ENCODE assay signal across 8 mouse cellular contexts in the genomic region with DNA sequence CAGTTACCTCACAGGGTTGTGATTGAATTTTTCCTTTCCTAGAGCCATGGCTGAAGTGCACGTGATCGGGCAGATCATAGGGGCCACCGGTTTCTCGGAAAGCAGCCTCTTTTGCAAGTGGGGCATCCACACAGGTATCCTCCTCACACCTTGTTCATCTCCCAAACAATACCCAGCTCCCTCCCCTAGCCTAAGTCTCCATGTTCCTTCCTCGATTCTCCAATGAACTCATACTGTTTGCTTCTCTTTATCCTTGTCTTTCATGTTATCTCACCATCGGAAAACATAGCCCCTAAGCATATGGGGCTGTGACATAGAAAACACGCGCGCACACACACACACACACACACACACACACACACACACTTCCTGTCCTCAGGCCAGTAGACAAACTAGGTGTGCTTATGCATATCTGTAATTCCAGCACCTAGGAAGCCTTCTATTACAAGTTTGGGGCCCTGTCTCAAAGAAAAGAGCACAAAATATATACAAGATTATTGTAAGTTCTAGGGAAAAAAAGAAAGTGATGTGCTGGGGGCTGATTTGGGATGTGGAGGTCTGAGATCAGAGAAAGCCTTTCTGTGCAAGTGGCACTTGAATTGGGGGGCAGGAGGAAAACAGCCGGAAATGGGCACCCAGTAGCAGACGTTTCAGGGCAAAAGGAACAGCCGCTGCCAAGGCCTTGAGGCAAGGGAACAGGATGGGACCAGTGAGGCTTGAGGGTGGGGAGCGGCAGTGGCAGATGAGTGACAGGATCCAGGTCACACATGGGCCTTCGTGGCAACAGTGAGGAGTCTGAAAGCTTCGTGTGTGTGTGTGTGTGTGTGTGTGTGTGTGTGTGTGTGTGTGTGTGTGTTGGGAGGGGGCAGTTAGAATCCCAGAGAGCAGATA. TPM values are rescaled to one million over a fixed set of nuclear protein-coding genes. Genes with fewer than 3 reads are reported as not detected.
DNase-seq lines count a peak whose midpoint lies in the region; ATAC-seq and TF ChIP-seq lines count a peak whose summit lies in the region.

No protein-coding gene starts in this region.

- peaks cover 39% of the 10 kb centered on the region for H3K36me3 ChIP-seq in erythroblast, embryonic 14.5 days (ENCODE audit: control insufficient read depth)
- no peaks in the 10 kb centered on the region for H3K36me3 ChIP-seq in hindbrain, embryonic 14.5 days (replicated peaks; ENCODE audit: control insufficient read depth, insufficient read depth)
- H3K36me3 ChIP-seq in myocyte (ENCODE audit: control insufficient read depth, insufficient read depth), result no peaks in the 10 kb centered on the region

- TF ChIP-seq POLR2A in myocyte (IDR thresholded peaks at IDR 0.05; ENCODE audit: insufficient read length, low read depth), result no peak

- 63% methylated on average over 15 of the region's 15 CpGs for WGBS in hindbrain, embryonic 14.5 days

- H3K4me2 ChIP-seq in hindbrain, embryonic 14.5 days (replicated peaks), result peak overlapping the region; percentile 46
- H3K4me2 ChIP-seq in myocyte (ENCODE audit: low read depth), result peak overlapping the region; percentile 99

- H3K4me3 ChIP-seq in erythroblast, embryonic 14.5 days (replicated peaks), result peak overlapping the region; percentile 90
- peak overlapping the region; percentile 49 for H3K4me3 ChIP-seq in hindbrain, embryonic 14.5 days (replicated peaks; ENCODE audit: low read length)
- H3K4me3 ChIP-seq in myocyte, result peak overlapping the region; percentile 39

- peak overlapping the region; percentile 67 for H3K9ac ChIP-seq in hindbrain, embryonic 14.5 days

- ATAC-seq in erythroblast, adult 5-6 weeks (replicated peaks; ENCODE audit: low FRiP score, poor library complexity, severe bottlenecking), result no peak
- ATAC-seq in hindbrain, embryonic 14.5 days (ENCODE audit: low FRiP score), result 0 out of 2 replicates have a peak, but pooled peaks have one; percentile 0

- H3K79me2 ChIP-seq in myocyte (ENCODE audit: control insufficient read depth, insufficient read depth), result peaks cover 5% of the 10 kb centered on the region

- H3K4me1 ChIP-seq in erythroblast, embryonic 14.5 days (ENCODE audit: control insufficient read depth), result peaks cover 75% of the 10 kb centered on the region
- peaks cover 6% of the 10 kb centered on the region; the same call in 1 of the 2 replicates for H3K4me1 ChIP-seq in hindbrain, embryonic 14.5 days (replicated peaks; ENCODE audit: control insufficient read depth, insufficient read depth, low read length)

- peaks cover 1% of the 10 kb centered on the region for H3K27me3 ChIP-seq in erythroblast, embryonic 14.5 days (ENCODE audit: control insufficient read depth)
- peaks cover 22% of the 10 kb centered on the region for H3K27me3 ChIP-seq in hindbrain, embryonic 14.5 days (ENCODE audit: control insufficient read depth, insufficient read depth, low read length)
- H3K27me3 ChIP-seq in myocyte (ENCODE audit: control insufficient read depth, insufficient read depth, insufficient read length), result no peaks in the 10 kb centered on the region

- H3K27ac ChIP-seq in hindbrain, embryonic 14.5 days, result peak overlapping the region; percentile 93

- peak; percentile 75 for DNase-seq in CD4-positive helper T cell, adult 2 months (ENCODE audit: low read depth, low spot score)
- DNase-seq in hindbrain, embryonic 14.5 days (ENCODE audit: low spot score), result no peak
- DNase-seq in ovary, postnatal 10 days (ENCODE audit: low spot score), result no peak
- no peak for DNase-seq in urinary bladder, adult 2 months (ENCODE audit: low spot score)
- DNase-seq in gastrocnemius, adult 18-20 months (ENCODE audit: low spot score), result no peak

- H3K9me3 ChIP-seq in erythroblast, embryonic 14.5 days (ENCODE audit: control insufficient read depth, low read length), result no peaks in the 10 kb centered on the region
- no peaks in the 10 kb centered on the region for H3K9me3 ChIP-seq in hindbrain, embryonic 14.5 days (ENCODE audit: control insufficient read depth, low read length)

- no peak overlapping the region for H3ac ChIP-seq in myocyte (ENCODE audit: control insufficient read depth, insufficient read length)

TF ChIP-seq in myocyte, 11 proteins besides CTCF, POLR2A, EP300 and RAD21:
- TF ChIP-seq CEBPB (IDR thresholded peaks at IDR 0.05; ENCODE audit: insufficient read depth, poor library complexity, severe bottlenecking) (no peak), E2F4 (IDR thresholded peaks at IDR 0.05; ENCODE audit: insufficient read depth) (no peak), MAX (IDR thresholded peaks at IDR 0.05; ENCODE audit: low read depth) (no peak), SRF (IDR thresholded peaks at IDR 0.05; ENCODE audit: control insufficient read depth, insufficient read length, low read depth) (no peak), POLR2AphosphoS2 (IDR thresholded peaks at IDR 0.05; ENCODE audit: insufficient read length, low read depth) (no peak), TCF12 (IDR thresholded peaks at IDR 0.05; ENCODE audit: insufficient read depth, poor library complexity, severe bottlenecking) (no peak), MYOD1 (IDR thresholded peaks at IDR 0.05; ENCODE audit: control insufficient read depth in 1 of 3, insufficient read length in 2 of 3, low read depth in 2 of 3) (no peak), MYOG (IDR thresholded peaks at IDR 0.05; ENCODE audit: control insufficient read depth in 1 of 3, insufficient read depth in 1 of 3, insufficient read length in 2 of 3, low read depth in 2 of 3) (no peak), TCF3 (IDR thresholded peaks at IDR 0.05; ENCODE audit: insufficient read length, low read depth) (no peak), REST (IDR thresholded peaks at IDR 0.05; ENCODE audit: insufficient read depth, insufficient read length) (no peak), USF1 (IDR thresholded peaks at IDR 0.05; ENCODE audit: low read depth) (no peak)

RNA-seq across cellular contexts. Expression of gene B9d2, which starts 1.0 kb away (rescaled TPM):
- polyA plus RNA-seq in erythroblast, embryonic 14.5 days (2012), result 4.8 and 8.3 TPM in 2 replicates
- 7.5 and 8.1 TPM in 2 replicates for total RNA-seq in erythroblast, adult 5-6 weeks (2015; ENCODE audit: low replicate concordance)
- 0.60 and 5.6 TPM in 2 replicates for total RNA-seq in erythroblast, adult 5-6 weeks (2017; ENCODE audit: low replicate concordance)
- 41.8 and 42.7 TPM in 2 replicates for polyA plus RNA-seq in hindbrain, embryonic 14.5 days (2014; fragmentation: Nextera tagmentation; extraction: Ambion mirVana)
- 40.7 TPM for polyA plus RNA-seq in myocyte (2012; fragmentation: generic; extraction: Trizol)
- polyA plus RNA-seq in urinary bladder, adult 2 months (2012; rRNA removed), result 25.6 TPM in 2 replicates
- 1 to 10 TPM; 7.3 to 7.8 TPM for total RNA-seq in gastrocnemius, adult 18-20 months (2021)

RNA-seq across cellular contexts. Expression of gene Tgfb1, which starts 5.2 kb away (rescaled TPM):
- 21.9 and 23.6 TPM in 2 replicates for polyA plus RNA-seq in erythroblast, embryonic 14.5 days (2012)
- total RNA-seq in erythroblast, adult 5-6 weeks (2015; ENCODE audit: low replicate concordance), result 64.9 and 68.1 TPM in 2 replicates
- 11.2 and 12.0 TPM in 2 replicates for total RNA-seq in erythroblast, adult 5-6 weeks (2017; ENCODE audit: low replicate concordance)
- 0.82 and 1.1 TPM in 2 replicates for polyA plus RNA-seq in hindbrain, embryonic 14.5 days (2014; fragmentation: Nextera tagmentation; extraction: Ambion mirVana)
- polyA plus RNA-seq in myocyte (2012; fragmentation: generic; extraction: Trizol), result 78.2 TPM
- 16.2 and 27.6 TPM in 2 replicates for polyA plus RNA-seq in urinary bladder, adult 2 months (2012; rRNA removed)
- 1 to 10 TPM; 3.9 to 7.8 TPM for total RNA-seq in gastrocnemius, adult 18-20 months (2021)

RNA-seq across cellular contexts. Expression of gene Tmem91, which starts 6.6 kb away (rescaled TPM):
- 0.01 and 0.11 TPM in 2 replicates for polyA plus RNA-seq in erythroblast, embryonic 14.5 days (2012)
- total RNA-seq in erythroblast, adult 5-6 weeks (2015; ENCODE audit: low replicate concordance), result 0.96 TPM in 1 of 2 replicates, not detected in the other
- total RNA-seq in erythroblast, adult 5-6 weeks (2017; ENCODE audit: low replicate concordance), result 0.09 TPM in 1 of 2 replicates, not detected in the other
- polyA plus RNA-seq in hindbrain, embryonic 14.5 days (2014; fragmentation: Nextera tagmentation; extraction: Ambion mirVana), result 54.1 and 64.8 TPM in 2 replicates
- polyA plus RNA-seq in myocyte (2012; fragmentation: generic; extraction: Trizol), result 0.40 TPM
- polyA plus RNA-seq in urinary bladder, adult 2 months (2012; rRNA removed), result 1.1 and 1.3 TPM in 2 replicates
- not detected for total RNA-seq in gastrocnemius, adult 18-20 months (2021)

RNA-seq across cellular contexts. Expression of gene Exosc5, which starts 22.6 kb away (rescaled TPM):
- polyA plus RNA-seq in erythroblast, embryonic 14.5 days (2012), result 11.8 and 15.6 TPM in 2 replicates
- total RNA-seq in erythroblast, adult 5-6 weeks (2015; ENCODE audit: low replicate concordance), result 5.4 and 13.8 TPM in 2 replicates
- 3.6 and 10.1 TPM in 2 replicates for total RNA-seq in erythroblast, adult 5-6 weeks (2017; ENCODE audit: low replicate concordance)
- polyA plus RNA-seq in hindbrain, embryonic 14.5 days (2014; fragmentation: Nextera tagmentation; extraction: Ambion mirVana), result 31.5 and 39.7 TPM in 2 replicates
- polyA plus RNA-seq in myocyte (2012; fragmentation: generic; extraction: Trizol), result 43.5 TPM
- polyA plus RNA-seq in urinary bladder, adult 2 months (2012; rRNA removed), result 50.4 and 64.6 TPM in 2 replicates
- total RNA-seq in gastrocnemius, adult 18-20 months (2021), result 10 to 100 TPM; 19.9 to 21.3 TPM

RNA-seq across cellular contexts. Expression of gene Bckdha, which starts 22.8 kb away (rescaled TPM):
- 2.4 and 3.2 TPM in 2 replicates for polyA plus RNA-seq in erythroblast, embryonic 14.5 days (2012)
- 2.5 and 17.9 TPM in 2 replicates for total RNA-seq in erythroblast, adult 5-6 weeks (2015; ENCODE audit: low replicate concordance)
- 4.3 and 5.2 TPM in 2 replicates for total RNA-seq in erythroblast, adult 5-6 weeks (2017; ENCODE audit: low replicate concordance)
- 33.0 and 37.3 TPM in 2 replicates for polyA plus RNA-seq in hindbrain, embryonic 14.5 days (2014; fragmentation: Nextera tagmentation; extraction: Ambion mirVana)
- 54.9 TPM for polyA plus RNA-seq in myocyte (2012; fragmentation: generic; extraction: Trizol)
- 90.1 and 102 TPM in 2 replicates for polyA plus RNA-seq in urinary bladder, adult 2 months (2012; rRNA removed)
- 100 to 1,000 TPM; 134 to 137 TPM for total RNA-seq in gastrocnemius, adult 18-20 months (2021)

Comparison
In these comparisons a context has a peak if more than half of its experiments do, and no peak if none do; other contexts are left out.
1. H3K4me3 ChIP-seq: peak in every context shown above with its lines; median percentile 90 in erythroblast, embryonic 14.5 days; 49 in hindbrain, embryonic 14.5 days; 39 in myocyte.
2. RNA of gene Tmem91, which starts 6.6 kb away (polyA plus RNA-seq): 54.1 to 64.8 TPM in hindbrain, embryonic 14.5 days; 1.1 to 1.3 TPM in urinary bladder, adult 2 months, 0.40 TPM in myocyte (single experiment) and 0.01 to 0.11 TPM in erythroblast, embryonic 14.5 days; every median in the first group is over 10 times any median in the second.